In genomic region chr1:78525189-78525886, GRCm38 (mm10) we compare ENCODE assay signal across 9 mouse cellular contexts. TPM values are rescaled to one million over a fixed set of nuclear protein-coding genes. Genes with fewer than 3 reads are reported as not detected.
A peak's percentile ranks its signal among the peaks of the same experiment; 100 is the strongest.
DNase-seq lines count a peak whose midpoint lies in the region; ATAC-seq and TF ChIP-seq lines count a peak whose summit lies in the region.
"Had no signal": no experiment of that assay in that cellular context is flagged by ENCODE, and none has a peak within 500 bp of the region (broad histone marks: within the 10 kb centered on the region; RNA-seq: fewer than 3 reads in every experiment).

No protein-coding gene starts in this region.

- ATAC-seq in forebrain, postnatal 0 days: no peak
- no peak for ATAC-seq in forebrain, embryonic 15.5 days (replicated peaks)
- no peak for ATAC-seq in lung, postnatal 0 days

- no peak overlapping the region for H3K4me3 ChIP-seq in forebrain, postnatal 0 days (ENCODE audit: low read depth, low read length)
- no peak overlapping the region for H3K4me3 ChIP-seq in forebrain, embryonic 15.5 days
- H3K4me3 ChIP-seq in lung, postnatal 0 days (ENCODE audit: low read depth, low read length): no peak overlapping the region
- H3K4me3 ChIP-seq: liver, embryonic 13.5 days had no signal

- TF ChIP-seq CTCF in forebrain, postnatal 0 days (IDR thresholded peaks at IDR 0.05; ENCODE audit: low read depth): peak; percentile 88
- peak; percentile 94 for TF ChIP-seq CTCF in lung, postnatal 0 days (IDR thresholded peaks at IDR 0.05)

- H3K9ac ChIP-seq in forebrain, postnatal 0 days: no peak overlapping the region
- H3K9ac ChIP-seq in forebrain, embryonic 15.5 days (replicated peaks): no peak overlapping the region
- no peak overlapping the region for H3K9ac ChIP-seq in lung, postnatal 0 days (replicated peaks; ENCODE audit: low read depth)
- H3K9ac ChIP-seq: liver, embryonic 13.5 days had no signal

- H3K36me3 ChIP-seq in forebrain, postnatal 0 days (ENCODE audit: insufficient read depth): no peaks in the 10 kb centered on the region
- no peaks in the 10 kb centered on the region for H3K36me3 ChIP-seq in forebrain, embryonic 15.5 days
- H3K36me3 ChIP-seq in lung, postnatal 0 days (ENCODE audit: insufficient read depth, low read length): no peaks in the 10 kb centered on the region
- H3K36me3 ChIP-seq: liver, embryonic 13.5 days had no signal

- H3K9me3 ChIP-seq in forebrain, postnatal 0 days (ENCODE audit: low read length): no peaks in the 10 kb centered on the region
- no peaks in the 10 kb centered on the region for H3K9me3 ChIP-seq in forebrain, embryonic 15.5 days
- H3K9me3 ChIP-seq in lung, postnatal 0 days (ENCODE audit: low read length): no peaks in the 10 kb centered on the region
- H3K9me3 ChIP-seq: liver, embryonic 13.5 days had no signal

- H3K27me3 ChIP-seq in forebrain, postnatal 0 days (ENCODE audit: insufficient read depth, low read length): no peaks in the 10 kb centered on the region
- H3K27me3 ChIP-seq in forebrain, embryonic 15.5 days: no peaks in the 10 kb centered on the region
- H3K27me3 ChIP-seq in lung, postnatal 0 days (replicated peaks; ENCODE audit: insufficient read depth, low read length): no peaks in the 10 kb centered on the region
- H3K27me3 ChIP-seq: liver, embryonic 13.5 days had no signal

- WGBS in forebrain, postnatal 0 days: 54% methylated on average over 23 of the region's 23 CpGs
- WGBS in forebrain, embryonic 15.5 days: 52% methylated on average over 23 of the region's 23 CpGs
- WGBS in lung, postnatal 0 days: 46% methylated on average over 23 of the region's 23 CpGs

- no peaks in the 10 kb centered on the region for H3K4me1 ChIP-seq in forebrain, postnatal 0 days (ENCODE audit: insufficient read depth)
- no peaks in the 10 kb centered on the region for H3K4me1 ChIP-seq in forebrain, embryonic 15.5 days
- H3K4me1 ChIP-seq in lung, postnatal 0 days (ENCODE audit: insufficient read depth, low read depth, low read length): no peaks in the 10 kb centered on the region
- H3K4me1 ChIP-seq: liver, embryonic 13.5 days had no signal

- DNase-seq in forebrain, postnatal 0 days: peak; percentile 71
- DNase-seq in CD8-positive naive resting alpha-beta T cell, adult 2 months (ENCODE audit: low read depth in 2 of 2, low spot score in 2 of 2): peak; percentile 58 to 61
- peak; percentile 17 for DNase-seq in c-Kit-negative CD71-positive TER-119-positive erythroid progenitor cells, embryonic 14.5 days (ENCODE audit: low read depth, low spot score)
- DNase-seq in frontal cortex, adult 2 months (ENCODE audit: extremely low spot score in 1 of 2, low spot score in 1 of 2): peak; percentile 20 to 87
- peak; percentile 65 for DNase-seq in kidney, postnatal 14 days
- peak; percentile 73 for DNase-seq in lung, postnatal 0 days (ENCODE audit: low spot score)
- DNase-seq in spleen, adult 18-20 months: peak; percentile 10 to 59
- DNase-seq: liver, embryonic 13.5 days had no signal

- no peak for TF ChIP-seq EP300 in lung, postnatal 0 days (IDR thresholded peaks at IDR 0.05)

- no peak overlapping the region for H3K4me2 ChIP-seq in forebrain, postnatal 0 days (ENCODE audit: low read depth)
- H3K4me2 ChIP-seq in forebrain, embryonic 15.5 days (replicated peaks): no peak overlapping the region
- no peak overlapping the region for H3K4me2 ChIP-seq in lung, postnatal 0 days (replicated peaks; ENCODE audit: low read depth, low read length)
- H3K4me2 ChIP-seq: liver, embryonic 13.5 days had no signal

- no peak overlapping the region for H3K27ac ChIP-seq in forebrain, postnatal 0 days (ENCODE audit: low read depth, low read length)
- no peak overlapping the region for H3K27ac ChIP-seq in forebrain, embryonic 15.5 days (replicated peaks)
- no peak overlapping the region for H3K27ac ChIP-seq in lung, postnatal 0 days (ENCODE audit: low read length)
- H3K27ac ChIP-seq: liver, embryonic 13.5 days had no signal

RNA-seq across cellular contexts. Expression of gene BC035947, which starts 13.4 kb away (rescaled TPM):
- total RNA-seq in forebrain, postnatal 0 days (2014; rRNA removed): 0.69 and 1.5 TPM in 2 replicates
- 0.30 and 0.40 TPM in 2 replicates for polyA plus RNA-seq in forebrain, postnatal 0 days (2015; fragmentation: Nextera tagmentation; extraction: Ambion mirVana)
- polyA plus RNA-seq in forebrain, embryonic 15.5 days (2015; fragmentation: Nextera tagmentation; extraction: Ambion mirVana): 0.27 and 0.29 TPM in 2 replicates
- polyA plus RNA-seq in frontal cortex, adult 2 months (2012; rRNA removed): 0.26 and 0.29 TPM in 2 replicates
- 0.17 TPM in 1 of 2 replicates, not detected in the other for polyA plus RNA-seq in lung, postnatal 0 days (2015; fragmentation: Nextera tagmentation; extraction: Ambion mirVana)
- polyA plus RNA-seq: liver, embryonic 13.5 days had no signal

RNA-seq across cellular contexts. Expression of gene Mogat1, which starts 14.5 kb away (rescaled TPM):
- total RNA-seq in forebrain, postnatal 0 days (2014; rRNA removed): 1.1 TPM in 1 of 2 replicates, not detected in the other
- 0.34 TPM in 1 of 2 replicates, not detected in the other for polyA plus RNA-seq in forebrain, postnatal 0 days (2015; fragmentation: Nextera tagmentation; extraction: Ambion mirVana)
- polyA plus RNA-seq in forebrain, embryonic 15.5 days (2015; fragmentation: Nextera tagmentation; extraction: Ambion mirVana): not detected in 2 replicates
- polyA plus RNA-seq in frontal cortex, adult 2 months (2012; rRNA removed): 0.74 and 0.90 TPM in 2 replicates
- 0.88 and 1.2 TPM in 2 replicates for polyA plus RNA-seq in lung, postnatal 0 days (2015; fragmentation: Nextera tagmentation; extraction: Ambion mirVana)
- polyA plus RNA-seq: liver, embryonic 13.5 days had no signal

RNA-seq across cellular contexts. Expression of gene Farsb, which starts 36.6 kb away (rescaled TPM):
- total RNA-seq in forebrain, postnatal 0 days (2014; rRNA removed): 90.6 and 96.9 TPM in 2 replicates
- polyA plus RNA-seq in forebrain, postnatal 0 days (2015; fragmentation: Nextera tagmentation; extraction: Ambion mirVana): 152 and 154 TPM in 2 replicates
- polyA plus RNA-seq in forebrain, embryonic 15.5 days (2015; fragmentation: Nextera tagmentation; extraction: Ambion mirVana): 154 and 159 TPM in 2 replicates
- polyA plus RNA-seq in frontal cortex, adult 2 months (2012; rRNA removed): 52.1 and 52.2 TPM in 2 replicates
- 41.8 and 45.6 TPM in 2 replicates for polyA plus RNA-seq in lung, postnatal 0 days (2015; fragmentation: Nextera tagmentation; extraction: Ambion mirVana)

Comparison
In these comparisons a context has a peak if more than half of its experiments do, and no peak if none do; other contexts are left out.
1. DNase-seq: peak in every context shown above with its lines; median percentile 73 in lung, postnatal 0 days; 71 in forebrain, postnatal 0 days; 65 in kidney, postnatal 14 days; 60 in CD8-positive naive resting alpha-beta T cell, adult 2 months; 54 in frontal cortex, adult 2 months; 34 in spleen, adult 18-20 months; 17 in c-Kit-negative CD71-positive TER-119-positive erythroid progenitor cells, embryonic 14.5 days.